Mouse (Mus musculus) frontal cortex, adult 2 months (tissue): ENCODE results near the gene Rergl. TPM values are rescaled to one million over a fixed set of nuclear protein-coding genes. Genes with fewer than 3 reads are reported as not detected.

Experiments
- DNase-seq, 2 experiments: peaks; one replicate each; pipeline ENCODE4 v3.0.0; 2022; ENCODE audit warnings: low spot score in 1 of 2; ENCODE audit errors: extremely low spot score in 1 of 2
- polyA plus RNA-seq: library from polyadenylated mRNA; depleted of rRNA; stranded (reverse); fragments of >200 nt; gene quantifications from 2 replicates; pipeline ENCODE4 v1.2.3, GENCODE M21; 2012; rRNA removed

Gene Rergl
- polyA plus RNA-seq, result 0.54 TPM in 1 of 2 replicates, not detected in the other

GRCm38 (mm10) chr6:139501876-139502275, at the start of gene Rergl:
TSS of gene Rergl (minus strand) at chr6:139501976.
- DNase-seq, result no peak

DNA sequence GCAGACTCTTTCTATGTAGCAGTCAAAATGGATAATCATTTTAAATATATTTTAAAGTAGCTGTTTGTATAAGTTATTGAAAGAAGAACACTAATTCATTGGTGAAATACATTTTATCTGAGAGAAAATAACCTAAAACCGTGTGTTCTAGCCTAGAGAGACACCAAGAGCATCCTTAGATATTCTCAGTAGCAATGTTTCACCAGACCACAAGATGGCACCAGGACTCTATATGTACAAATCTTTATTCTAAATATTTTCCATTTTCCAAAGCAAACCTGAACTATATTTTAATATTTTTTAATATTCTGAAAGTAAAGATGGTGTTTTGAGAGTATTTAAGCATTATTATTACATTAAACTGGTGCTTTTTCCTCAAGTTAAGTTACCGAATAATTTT, 36.7 kb upstream of the Rergl start:
- DNase-seq, result peak in 1 of 2 experiments; percentile 52

- no peak for DNase-seq
Observed at GRCm38 (mm10) chr6:139525406-139525805, 23.6 kb upstream of the Rergl start.

- no peak for DNase-seq
Observed at GRCm38 (mm10) chr6:139524288-139524687, 22.5 kb upstream of the Rergl start.

DNA sequence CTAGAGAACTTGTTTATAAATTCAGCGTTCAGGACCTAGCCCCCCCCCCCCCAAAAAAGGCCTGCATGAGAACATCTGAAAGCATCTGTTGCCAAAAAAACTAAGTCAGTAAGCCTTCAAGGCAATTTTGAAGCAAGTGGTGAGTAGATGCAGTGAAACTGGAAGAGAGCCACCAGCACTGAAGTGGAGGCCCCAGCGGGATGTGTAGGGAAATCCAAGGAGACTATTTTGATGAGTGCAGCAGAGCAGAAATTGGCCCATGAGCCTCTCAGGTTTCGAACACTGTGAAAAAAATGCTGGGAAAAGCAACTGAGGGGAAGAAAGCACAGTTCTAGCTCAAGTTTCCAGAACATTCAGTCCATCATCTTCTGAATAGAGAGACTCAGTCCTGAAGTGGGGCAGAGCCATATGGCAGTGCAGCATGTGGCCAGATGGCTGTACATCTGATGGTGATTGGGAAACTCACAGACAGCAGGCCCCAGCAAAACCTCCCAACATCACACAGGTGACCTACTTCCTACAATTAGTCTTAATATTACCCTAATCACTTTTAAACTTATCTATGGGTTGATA, 13.2 kb upstream of the Rergl start:
- no peak for DNase-seq

DNA sequence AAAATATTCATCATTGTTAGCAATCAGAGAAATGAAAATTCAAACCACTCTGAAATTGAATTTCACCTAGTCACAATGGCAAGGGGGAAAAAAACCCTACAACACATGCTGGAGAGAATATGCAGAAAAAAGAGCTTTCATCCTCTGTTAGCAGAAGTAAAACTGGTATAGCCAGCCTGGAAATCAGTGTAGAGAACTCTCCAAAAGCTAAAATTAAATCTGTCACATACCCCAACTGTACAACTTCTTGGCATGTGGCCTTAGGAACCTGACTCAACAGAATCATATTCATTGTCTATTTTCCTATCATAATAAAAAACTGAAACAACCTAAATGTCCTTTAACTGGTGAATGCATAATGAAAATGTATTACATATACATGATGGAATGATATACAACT, 22.0 kb downstream of the Rergl start:
- peak in 1 of 2 experiments; percentile 20 for DNase-seq

GRCm38 (mm10) chr6:139464980-139465379, 36.8 kb downstream of the Rergl start:
- no peak for DNase-seq

- no peak for DNase-seq
Observed at GRCm38 (mm10) chr6:139464292-139464691, 37.5 kb downstream of the Rergl start.

- DNase-seq, result peak; percentile 2 to 82
Observed at GRCm38 (mm10) chr6:139461094-139461493, 40.7 kb downstream of the Rergl start.

DNA sequence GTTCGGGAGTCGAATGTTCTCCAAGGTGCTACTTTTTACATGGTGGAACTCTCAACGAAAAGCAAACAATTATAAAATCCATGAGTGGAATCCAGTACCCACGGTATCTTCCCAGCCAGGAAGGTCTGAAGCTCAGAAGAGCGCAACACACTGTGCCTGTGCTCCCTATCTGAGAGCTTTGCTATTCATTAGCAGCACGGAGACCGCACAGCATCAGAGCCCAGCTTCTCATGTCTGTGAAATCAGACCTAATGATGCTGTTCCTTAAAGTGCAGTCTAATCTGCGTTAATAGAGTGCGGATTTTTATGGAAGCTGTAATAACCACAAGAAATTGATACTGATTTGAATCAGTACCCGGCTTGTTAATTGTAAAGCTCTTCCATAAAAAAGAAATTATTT, 41.3 kb downstream of the Rergl start:
- no peak for DNase-seq

GRCm38 (mm10) chr6:139443999-139444398, 57.8 kb downstream of the Rergl start:
- DNase-seq, result no peak

Other genes starting within 250 kb of the Rergl start
- gene Pik3c2g, start 85.2 kb upstream of the Rergl start, polyA plus RNA-seq, result 0.11 and 0.14 TPM in 2 replicates